Mouse (Mus musculus): ENCODE data around the gene Hmga1b. TPM values are rescaled to one million over a fixed set of nuclear protein-coding genes. Genes with fewer than 3 reads are reported as not detected.
"Not testable (repeated sequence)": the region's sequence is repeated elsewhere in the genome, so short reads cannot be mapped to it uniquely, and the experiment has no call there.

Gene Hmga1b
- polyA plus RNA-seq, 1 experiment from 2014 or later = 11.2 TPM

- ATAC-seq (ENCODE audit: insufficient number of reproducible peaks, low FRiP score, low TSS enrichment, low read depth) = no peak
- WGBS = 66% methylated on average over 11 of the region's 11 CpGs
Measured at GRCm38 (mm10) chr11:120728530-120729240, 33.9 kb upstream of the Hmga1b start.

GRCm38 (mm10) chr11:120729432-120730050 is 33.1 kb upstream of the Hmga1b start:
- ATAC-seq (ENCODE audit: insufficient number of reproducible peaks, low FRiP score, low TSS enrichment, low read depth) (peak; percentile 51; the same call in 1 of the 2 replicates), DNase-seq (ENCODE audit: low spot score) (peak; percentile 79)
- not testable (repeated sequence) for H3K27me3 ChIP-seq (ENCODE audit: control insufficient read depth, insufficient read depth, low read length); H3K9ac ChIP-seq (ENCODE audit: low read length); H3K4me3 ChIP-seq (ENCODE audit: low read depth, low read length); H3K27ac ChIP-seq (replicated peaks; ENCODE audit: low read depth, low read length); H3K36me3 ChIP-seq (ENCODE audit: control insufficient read depth, insufficient read depth, low read length); H3K4me1 ChIP-seq (ENCODE audit: control insufficient read depth, insufficient read depth, low read length); H3K9me3 ChIP-seq (ENCODE audit: control insufficient read depth, low read length)
- H3K4me2 ChIP-seq (ENCODE audit: low read depth, severe bottlenecking) = peak overlapping the region; percentile 11; the same call in 1 of the 2 replicates
- 6% methylated on average over 19 of the region's 21 CpGs for WGBS

More at GRCm38 (mm10) chr11:120728530-120729240, 33.9 kb upstream of the Hmga1b start:
- H3K4me2 ChIP-seq (ENCODE audit: low read depth, severe bottlenecking) = peak overlapping the region; percentile 11; the same call in 1 of the 2 replicates
- H3K27me3 ChIP-seq (ENCODE audit: control insufficient read depth, insufficient read depth, low read length) = no peaks in the 10 kb centered on the region
- no peak overlapping the region for H3K27ac ChIP-seq (replicated peaks; ENCODE audit: low read depth, low read length)
- H3K4me1 ChIP-seq (ENCODE audit: control insufficient read depth, insufficient read depth, low read length) = 0 out of 2 replicates have a peak, but pooled peaks cover 3% of the 10 kb centered on the region
- no peak for DNase-seq (ENCODE audit: low spot score)
- H3K4me3 ChIP-seq (ENCODE audit: low read depth, low read length) = 0 out of 2 replicates have a peak overlapping the region, but pooled peaks have one; percentile 10
- H3K36me3 ChIP-seq (ENCODE audit: control insufficient read depth, insufficient read depth, low read length) = no peaks in the 10 kb centered on the region
- no peaks in the 10 kb centered on the region for H3K9me3 ChIP-seq (ENCODE audit: control insufficient read depth, low read length)
- H3K9ac ChIP-seq (ENCODE audit: low read length) = no peak overlapping the region; the same call in 1 of the 2 replicates

GRCm38 (mm10) chr11:120730331-120730870 is 32.2 kb upstream of the Hmga1b start:
- WGBS = 86% methylated on average over 10 of the region's 10 CpGs
- Histone ChIP-seq H3K4me1 (ENCODE audit: control insufficient read depth, insufficient read depth, low read length) (0 out of 2 replicates have a peak, but pooled peaks cover 3% of the 10 kb centered on the region), H3K9me3 (ENCODE audit: control insufficient read depth, low read length) (no peaks in the 10 kb centered on the region), H3K27ac (replicated peaks; ENCODE audit: low read depth, low read length) (no peak overlapping the region), H3K4me3 (ENCODE audit: low read depth, low read length) (no peak overlapping the region), H3K9ac (ENCODE audit: low read length) (no peak overlapping the region), H3K4me2 (ENCODE audit: low read depth, severe bottlenecking) (no peak overlapping the region), H3K27me3 (ENCODE audit: control insufficient read depth, insufficient read depth, low read length) (no peaks in the 10 kb centered on the region), H3K36me3 (ENCODE audit: control insufficient read depth, insufficient read depth, low read length) (no peaks in the 10 kb centered on the region)
- DNase-seq (ENCODE audit: low spot score) (no peak), ATAC-seq (ENCODE audit: insufficient number of reproducible peaks, low FRiP score, low TSS enrichment, low read depth) (no peak)

- Histone ChIP-seq H3K27me3 (ENCODE audit: control insufficient read depth, insufficient read depth, low read length) (no peaks in the 10 kb centered on the region), H3K36me3 (ENCODE audit: control insufficient read depth, insufficient read depth, low read length) (no peaks in the 10 kb centered on the region), H3K27ac (replicated peaks; ENCODE audit: low read depth, low read length) (no peak overlapping the region), H3K9ac (ENCODE audit: low read length) (no peak overlapping the region), H3K4me1 (ENCODE audit: control insufficient read depth, insufficient read depth, low read length) (0 out of 2 replicates have a peak, but pooled peaks cover 3% of the 10 kb centered on the region), H3K4me2 (ENCODE audit: low read depth, severe bottlenecking) (no peak overlapping the region), H3K9me3 (ENCODE audit: control insufficient read depth, low read length) (no peaks in the 10 kb centered on the region), H3K4me3 (ENCODE audit: low read depth, low read length) (no peak overlapping the region)
- DNase-seq (ENCODE audit: low spot score) (no peak), ATAC-seq (ENCODE audit: insufficient number of reproducible peaks, low FRiP score, low TSS enrichment, low read depth) (no peak)
- WGBS = 97% methylated on average over 1 of the region's 1 CpGs
Measured at GRCm38 (mm10) chr11:120731395-120731794, 31.2 kb upstream of the Hmga1b start.

GRCm38 (mm10) chr11:120731858-120732680 is 30.5 kb upstream of the Hmga1b start, which contains the start of gene Cbr2:
Gene Cbr2 (minus strand): TSS chr11:120732114.
- 69% methylated on average over 12 of the region's 12 CpGs for WGBS
- no peak within 1 kb of the TSS for H3K4me2 ChIP-seq (ENCODE audit: low read depth, severe bottlenecking)
- H3K36me3 ChIP-seq (ENCODE audit: control insufficient read depth, insufficient read depth, low read length) = no peaks in the 10 kb centered on the region
- no peaks in the 10 kb centered on the region for H3K9me3 ChIP-seq (ENCODE audit: control insufficient read depth, low read length)
- H3K9ac ChIP-seq (ENCODE audit: low read length) = no peak within 1 kb of the TSS
- DNase-seq (ENCODE audit: low spot score) = no peak
- no peak within 1 kb of the TSS for H3K4me3 ChIP-seq (ENCODE audit: low read depth, low read length)
- H3K4me1 ChIP-seq (ENCODE audit: control insufficient read depth, insufficient read depth, low read length) = 0 out of 2 replicates have a peak, but pooled peaks cover 3% of the 10 kb centered on the region
- H3K27ac ChIP-seq (replicated peaks; ENCODE audit: low read depth, low read length) = no peak within 1 kb of the TSS
- no peak for ATAC-seq (ENCODE audit: insufficient number of reproducible peaks, low FRiP score, low TSS enrichment, low read depth)
- no peaks in the 10 kb centered on the region for H3K27me3 ChIP-seq (ENCODE audit: control insufficient read depth, insufficient read depth, low read length)

DNA sequence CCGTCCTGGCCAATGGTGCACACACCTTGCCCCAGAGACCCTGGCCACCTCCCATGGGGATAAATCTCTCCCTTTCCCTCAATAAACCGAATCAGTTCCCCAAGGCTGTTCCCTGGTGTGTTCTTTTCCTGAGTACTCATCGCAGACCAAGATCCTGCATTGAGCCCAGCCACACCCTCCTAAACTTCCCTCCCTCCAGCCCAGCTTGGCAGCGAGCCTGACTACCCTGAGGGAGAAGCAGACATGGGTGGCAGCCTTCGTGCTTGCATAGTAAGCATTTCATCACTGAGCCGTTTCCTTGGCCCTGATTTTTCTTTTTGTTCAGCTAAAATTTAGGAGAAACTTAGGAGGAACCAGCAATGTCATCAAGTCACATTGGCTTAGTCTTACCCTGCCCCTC is 29.1 kb upstream of the Hmga1b start:
- H3K4me1 ChIP-seq (ENCODE audit: control insufficient read depth, insufficient read depth, low read length) = 0 out of 2 replicates have a peak, but pooled peaks cover 3% of the 10 kb centered on the region
- no peak overlapping the region for H3K4me2 ChIP-seq (ENCODE audit: low read depth, severe bottlenecking)
- no peak overlapping the region for H3K4me3 ChIP-seq (ENCODE audit: low read depth, low read length)
- H3K27me3 ChIP-seq (ENCODE audit: control insufficient read depth, insufficient read depth, low read length) = no peaks in the 10 kb centered on the region
- WGBS = 61% methylated on average over 6 of the region's 6 CpGs
- no peaks in the 10 kb centered on the region for H3K9me3 ChIP-seq (ENCODE audit: control insufficient read depth, low read length)
- no peak overlapping the region for H3K27ac ChIP-seq (replicated peaks; ENCODE audit: low read depth, low read length)
- no peak for ATAC-seq (ENCODE audit: insufficient number of reproducible peaks, low FRiP score, low TSS enrichment, low read depth)
- no peaks in the 10 kb centered on the region for H3K36me3 ChIP-seq (ENCODE audit: control insufficient read depth, insufficient read depth, low read length)
- no peak overlapping the region for H3K9ac ChIP-seq (ENCODE audit: low read length)
- no peak for DNase-seq (ENCODE audit: low spot score)

DNA sequence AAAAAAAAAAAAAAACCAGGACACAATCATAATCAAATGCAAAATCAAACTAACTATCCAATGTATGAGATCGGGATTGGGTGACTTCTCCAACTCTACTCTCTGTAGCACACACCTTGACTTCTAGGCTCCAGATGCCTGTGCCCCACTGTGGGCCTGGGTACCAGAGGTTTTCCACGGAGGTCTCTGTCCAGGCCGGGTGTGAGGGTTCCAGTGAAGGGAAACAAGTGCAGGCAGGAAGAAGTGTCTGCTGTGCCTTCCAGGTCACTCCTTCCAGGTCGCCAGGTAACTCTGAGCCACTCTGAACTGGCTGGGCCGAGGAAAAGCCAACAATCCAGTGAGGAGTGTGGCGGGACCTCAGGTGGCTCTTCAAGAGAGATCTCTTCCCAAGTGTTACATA is 26.2 kb upstream of the Hmga1b start:
- WGBS = 68% methylated on average over 6 of the region's 6 CpGs
- Histone ChIP-seq H3K27ac (replicated peaks; ENCODE audit: low read depth, low read length) (no peak overlapping the region), H3K9ac (ENCODE audit: low read length) (no peak overlapping the region), H3K4me3 (ENCODE audit: low read depth, low read length) (no peak overlapping the region), H3K4me1 (ENCODE audit: control insufficient read depth, insufficient read depth, low read length) (no peaks in the 10 kb centered on the region), H3K36me3 (ENCODE audit: control insufficient read depth, insufficient read depth, low read length) (no peaks in the 10 kb centered on the region), H3K27me3 (ENCODE audit: control insufficient read depth, insufficient read depth, low read length) (no peaks in the 10 kb centered on the region), H3K9me3 (ENCODE audit: control insufficient read depth, low read length) (no peaks in the 10 kb centered on the region), H3K4me2 (ENCODE audit: low read depth, severe bottlenecking) (no peak overlapping the region)
- no peak for DNase-seq (ENCODE audit: low spot score)
- no peak for ATAC-seq (ENCODE audit: insufficient number of reproducible peaks, low FRiP score, low TSS enrichment, low read depth)

GRCm38 (mm10) chr11:120740981-120741380 is 21.6 kb upstream of the Hmga1b start:
- H3K9me3 ChIP-seq (ENCODE audit: control insufficient read depth, low read length) = no peaks in the 10 kb centered on the region
- H3K4me3 ChIP-seq (ENCODE audit: low read depth, low read length) = no peak overlapping the region
- no peak overlapping the region for H3K4me2 ChIP-seq (ENCODE audit: low read depth, severe bottlenecking)
- H3K36me3 ChIP-seq (ENCODE audit: control insufficient read depth, insufficient read depth, low read length) = no peaks in the 10 kb centered on the region
- WGBS = 85% methylated on average over 5 of the region's 5 CpGs
- H3K4me1 ChIP-seq (ENCODE audit: control insufficient read depth, insufficient read depth, low read length) = no peaks in the 10 kb centered on the region
- no peak overlapping the region for H3K27ac ChIP-seq (replicated peaks; ENCODE audit: low read depth, low read length)
- H3K27me3 ChIP-seq (ENCODE audit: control insufficient read depth, insufficient read depth, low read length) = no peaks in the 10 kb centered on the region
- ATAC-seq (ENCODE audit: insufficient number of reproducible peaks, low FRiP score, low TSS enrichment, low read depth) (no peak), DNase-seq (ENCODE audit: low spot score) (no peak)
- H3K9ac ChIP-seq (ENCODE audit: low read length) = no peak overlapping the region

Measured in limb, embryonic 11.5 days (tissue).